Mouse (Mus musculus) brain, embryonic 14.5 days (tissue): ENCODE measurements around the gene Slc22a23.

Experiments used
- CTCF ChIP-seq: fragments of 200-500 bp; IDR thresholded peaks from 2 replicates; pipeline ENCODE4 v1.5.1; 2012; ENCODE audit warnings: inconsistent platforms, mild to moderate bottlenecking, moderate library complexity, borderline replicate concordance; ENCODE audit not compliant: insufficient read depth, insufficient read length; ENCODE audit errors: extremely low read depth
- POLR2A ChIP-seq: fragments of 200-500 bp; IDR thresholded peaks from 2 replicates; pipeline ENCODE4 v1.6.1; 2012; ENCODE audit warnings: mild to moderate bottlenecking, inconsistent platforms, borderline replicate concordance; ENCODE audit not compliant: poor library complexity, insufficient read depth, insufficient read length, severe bottlenecking; ENCODE audit errors: extremely low read depth

GRCm38 (mm10) chr13:34370281-34370825, 25.4 kb upstream of the Slc22a23 start:
- TF ChIP-seq POLR2A (no peak), CTCF (no peak)
